Mouse (Mus musculus) gastrocnemius, postnatal 36 days (tissue): Measurements from ENCODE around the gene Ppt2. TPM values are rescaled to one million over a fixed set of nuclear protein-coding genes. Genes with fewer than 3 reads are reported as not detected.
A peak's percentile ranks its signal among the peaks of the same experiment; 100 is the strongest.

Experiments used
- DNase-seq, 2 experiments: peaks; one replicate each; pipeline ENCODE4 v3.0.0; 2022
- intact Hi-C: fragments of 180-260 bp; cut with DNase I; formaldehyde crosslinking; loops from one replicate; pipeline ENCODE4 v1.15.1; 2025
- total RNA-seq, 2 experiments: library from RNA; stranded (reverse); gene quantifications; 2 replicates each; pipeline ENCODE4 v1.2.3; 2021

Ppt2 gene
- total RNA-seq, 2 experiments from 2014 or later, result 36.2 to 40.0 TPM

DNA sequence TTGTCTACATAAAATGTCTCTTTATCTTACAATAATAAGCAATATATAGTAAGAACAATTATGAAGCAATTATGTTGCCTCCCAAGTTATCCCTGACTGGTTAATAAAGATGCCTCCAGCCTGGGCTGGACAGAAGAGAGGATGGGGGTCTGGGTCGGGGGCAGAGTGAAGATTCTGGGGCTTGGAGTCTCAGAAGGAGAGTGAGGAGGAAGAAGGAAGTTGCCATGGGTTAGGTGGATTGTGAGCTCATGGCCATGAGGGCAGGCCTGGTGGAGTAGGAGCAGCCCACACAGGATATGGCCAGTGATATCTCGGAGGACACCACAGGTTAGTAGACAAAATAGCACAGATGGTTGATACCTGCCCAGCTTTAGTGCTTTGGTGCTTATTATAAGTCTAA lies 29.8 kb upstream of the Ppt2 start:
- intact Hi-C loops, result no loop called here

DNA sequence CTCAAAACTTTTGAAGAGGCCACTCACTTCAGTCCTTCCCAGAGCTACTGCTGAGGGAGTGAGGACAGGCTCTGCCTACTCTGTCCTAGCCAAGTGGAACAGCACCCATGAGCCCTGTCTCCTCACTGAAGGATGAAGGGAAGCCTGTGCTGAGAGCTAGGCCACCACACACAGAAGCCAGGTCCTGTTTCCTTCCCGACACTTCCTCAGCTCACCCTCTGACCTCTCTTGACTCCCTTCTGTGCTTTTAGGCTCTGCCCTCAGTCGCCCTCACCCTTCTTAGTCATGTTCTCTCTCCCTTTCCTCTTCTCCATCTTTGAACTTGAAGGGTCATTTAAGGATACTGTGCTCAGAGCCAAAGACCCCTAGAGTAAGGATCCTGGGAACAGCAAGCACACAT lies 29.0 kb upstream of the Ppt2 start:
- intact Hi-C loops, result no loop called here
- DNase-seq, result no peak

More for the DNA sequence above, 29.8 kb upstream of the Ppt2 start:
- DNase-seq, result no peak

GRCm38 (mm10) chr17:34656666-34657065 lies 28.4 kb upstream of the Ppt2 start:
- intact Hi-C loops, result no loop called here
- no peak for DNase-seq

DNA sequence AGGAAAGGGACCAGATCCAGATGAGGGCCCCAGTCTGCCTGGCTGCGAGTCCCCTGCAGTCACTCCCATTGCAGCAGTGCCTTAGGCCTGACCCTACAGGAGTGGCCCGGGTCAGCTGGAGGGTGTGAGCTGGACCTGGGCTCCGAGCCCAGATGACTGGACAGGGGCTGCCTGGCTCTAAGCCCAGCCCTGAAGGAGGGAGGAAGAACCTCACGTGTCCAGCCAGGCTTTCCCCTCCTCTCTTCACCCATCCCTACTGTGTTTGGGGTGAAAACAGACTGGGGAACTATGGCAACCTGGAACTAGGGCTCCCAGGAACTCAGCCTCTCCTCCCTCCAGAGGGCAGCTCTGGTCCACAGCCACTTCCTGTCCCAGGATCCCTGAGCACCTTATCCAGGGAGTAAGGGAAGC lies 27.3 kb upstream of the Ppt2 start:
- intact Hi-C loops, result no loop called here
- peak; percentile 83 to 89 for DNase-seq

DNA sequence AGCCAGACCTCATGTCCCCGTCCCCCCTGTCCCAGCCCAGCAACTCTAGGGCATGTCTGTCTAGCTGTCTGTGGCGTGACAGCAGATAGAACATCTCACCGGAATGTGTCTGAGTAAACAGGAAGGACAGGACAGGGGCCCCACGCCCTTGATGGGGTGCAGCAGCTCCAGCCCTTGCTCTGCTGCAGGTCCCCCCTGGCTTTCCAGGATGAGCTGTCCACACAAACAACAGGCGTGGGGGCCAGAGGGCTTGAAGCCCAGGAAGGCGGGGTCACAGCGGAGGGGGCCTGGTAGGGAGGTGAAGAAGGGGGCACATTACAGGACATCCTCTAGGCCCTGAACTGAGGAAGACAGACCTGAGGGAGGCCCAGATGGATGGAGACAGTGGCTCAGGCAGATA lies 26.9 kb upstream of the Ppt2 start:
- intact Hi-C loops, result no loop called here
- peak; percentile 73 to 81 for DNase-seq

- intact Hi-C loops, result no loop called here
- DNase-seq, result no peak
Measured at GRCm38 (mm10) chr17:34654392-34654791, 26.1 kb upstream of the Ppt2 start.

DNA sequence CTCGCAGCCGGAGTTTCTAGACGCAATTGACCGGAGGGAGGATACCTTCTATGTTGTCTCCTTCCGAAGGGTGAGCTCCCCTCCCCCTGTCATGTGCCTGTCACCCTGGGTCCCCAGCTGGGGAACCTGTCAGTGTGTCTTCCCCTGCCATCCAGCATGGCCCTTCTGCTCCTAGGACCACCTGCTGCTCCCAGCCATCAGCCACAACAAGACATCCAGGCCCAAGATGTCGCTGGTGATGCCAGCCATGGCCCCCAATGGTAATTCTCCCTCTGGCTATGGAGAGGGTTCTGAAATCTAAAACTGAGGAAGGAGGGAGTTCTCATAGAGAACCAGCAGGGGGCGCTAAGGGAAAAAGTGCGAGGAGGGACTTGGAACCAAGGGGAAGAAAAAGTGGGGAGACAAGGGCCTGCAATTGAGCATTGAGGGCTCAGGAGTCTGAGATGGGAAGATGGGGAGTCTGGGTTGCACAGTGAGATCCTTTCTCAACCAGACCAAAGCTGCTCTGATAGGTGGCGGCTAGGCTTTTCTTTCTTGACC lies 25.5 kb upstream of the Ppt2 start:
- DNase-seq, result peak in 1 of 2 experiments; percentile 63
- intact Hi-C loops, result loop anchor here (2.0 kb wide), 1 partner anchor 59 kb away; no protein-coding TSS in a partner anchor

- no peak for DNase-seq
- intact Hi-C loops, result loop anchor here (2.0 kb wide), 1 partner anchor 60 kb away; no protein-coding TSS in a partner anchor
Measured at GRCm38 (mm10) chr17:34652985-34653384, 24.7 kb upstream of the Ppt2 start.

GRCm38 (mm10) chr17:34652546-34652945 lies 24.2 kb upstream of the Ppt2 start:
- intact Hi-C loops, result loop anchor here (2.0 kb wide), 1 partner anchor 60 kb away; no protein-coding TSS in a partner anchor
- no peak for DNase-seq

- intact Hi-C loops, result loop anchor here (2.0 kb wide), 1 partner anchor 61 kb away; no protein-coding TSS in a partner anchor
- DNase-seq, result no peak
Measured at GRCm38 (mm10) chr17:34651507-34652221, 23.4 kb upstream of the Ppt2 start.

DNA sequence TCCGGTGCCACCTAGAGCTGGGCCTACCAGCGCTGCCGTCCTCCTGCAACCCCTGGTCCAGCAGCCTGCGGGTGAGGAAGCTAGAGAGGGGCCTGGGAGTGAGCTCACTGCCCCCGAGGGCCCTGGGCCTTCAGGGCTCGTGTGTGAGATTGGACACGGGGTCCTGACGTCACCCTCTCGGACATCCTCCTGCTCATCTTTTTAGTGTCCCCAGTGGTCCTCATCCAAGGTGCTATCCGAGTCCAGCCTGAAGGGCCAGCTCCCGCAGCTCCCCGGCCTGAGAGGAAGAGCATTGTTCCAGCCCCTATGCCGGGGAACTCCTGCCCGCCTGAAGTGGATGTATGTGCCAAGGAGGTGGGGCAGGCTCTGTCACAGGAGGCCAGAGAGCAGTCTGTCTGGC lies 22.5 kb upstream of the Ppt2 start:
- intact Hi-C loops, result no loop called here
- no peak for DNase-seq

DNA sequence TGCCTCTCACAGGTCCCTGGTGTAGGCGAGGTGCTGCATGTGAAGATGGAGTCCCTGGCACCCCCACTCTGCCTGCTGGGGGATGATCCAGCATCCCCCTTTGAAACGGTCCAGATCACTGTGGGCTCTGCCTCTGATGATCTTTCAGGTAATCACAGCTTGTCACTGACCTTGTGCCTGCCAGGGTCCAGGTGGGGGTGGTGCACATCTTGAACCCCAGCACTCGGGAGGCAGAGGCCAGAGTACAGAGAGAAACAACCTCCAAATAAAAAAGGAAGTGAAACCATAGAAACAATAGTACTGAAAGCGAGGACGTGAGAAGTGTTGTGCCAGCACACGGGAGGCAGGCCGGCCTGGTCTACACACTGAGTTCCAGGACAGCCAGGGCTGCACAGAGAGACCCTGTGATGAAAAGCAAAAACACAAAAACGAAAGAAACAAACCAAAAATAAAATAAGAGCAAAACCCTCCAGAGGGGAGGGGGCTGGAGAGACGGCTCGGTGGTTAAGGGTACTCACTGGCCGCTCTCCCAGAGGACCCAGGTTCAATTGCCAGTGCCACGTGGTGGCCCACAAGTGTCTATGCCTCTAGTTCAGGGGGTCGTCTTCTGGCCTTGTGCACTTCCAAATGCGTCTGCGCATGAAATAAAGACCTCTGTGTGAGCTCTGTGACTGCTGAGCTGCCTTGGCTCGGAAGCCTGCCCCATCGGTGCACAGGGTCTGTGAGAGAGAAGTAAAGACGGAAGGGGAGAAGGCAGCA lies 21.0 kb upstream of the Ppt2 start:
- intact Hi-C loops, result loop anchor here (10.0 kb wide), 1 partner anchor 186 kb away; the partner anchor contains the start of genes Dxo and Stk19
- DNase-seq, result no peak

DNA sequence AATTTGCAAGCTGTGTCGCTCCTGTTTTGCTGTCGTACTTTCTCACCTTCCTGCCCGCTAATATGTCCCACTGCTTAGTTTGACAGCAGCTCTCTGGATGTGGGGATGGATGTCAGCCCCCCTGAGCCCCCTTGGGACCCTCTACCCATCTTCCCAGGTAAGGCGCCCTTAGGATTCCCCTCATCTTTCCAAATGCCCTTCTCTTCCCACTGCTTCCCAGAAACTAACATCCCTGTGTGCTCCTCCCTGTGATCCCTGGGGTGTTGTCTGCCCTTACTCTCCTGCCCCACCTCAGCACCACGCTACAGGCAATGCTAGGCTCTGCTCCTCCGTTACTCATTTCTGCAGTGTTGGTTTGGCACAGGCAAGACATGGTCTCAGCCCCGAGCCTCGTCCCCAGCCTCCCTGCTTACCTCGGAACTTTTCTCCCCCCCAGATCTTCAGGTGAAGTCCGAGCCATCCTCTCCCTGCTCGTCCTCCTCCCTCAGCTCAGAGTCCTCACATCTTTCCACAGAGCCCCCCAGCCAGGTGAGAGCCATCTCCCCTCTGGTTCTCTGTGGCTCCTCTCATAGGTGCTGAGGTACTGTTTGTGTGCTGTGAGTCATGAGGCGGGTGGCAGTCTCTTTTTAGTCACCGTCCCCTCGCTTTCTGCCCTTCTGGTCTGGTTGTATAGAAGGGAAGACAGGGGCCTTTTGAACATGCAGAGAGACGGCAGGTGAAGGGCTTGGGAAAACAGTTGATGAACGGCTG lies 20.0 kb upstream of the Ppt2 start:
- intact Hi-C loops, result loop anchor here (10.0 kb wide), 1 partner anchor 186 kb away; the partner anchor contains the start of genes Dxo and Stk19
- peak in 1 of 2 experiments; percentile 8 for DNase-seq

GRCm38 (mm10) chr17:34646906-34647787 lies 18.8 kb upstream of the Ppt2 start, which contains the start of gene Atf6b:
Atf6b (plus strand) TSS chr17:34647146.
- intact Hi-C loops, result loop anchor here (10.0 kb wide), 1 partner anchor 188 kb away; the partner anchor contains the start of genes Dxo and Stk19
- DNase-seq, result peak; percentile 85 to 92

GRCm38 (mm10) chr17:34645831-34646511 lies 17.7 kb upstream of the Ppt2 start:
- intact Hi-C loops, result loop anchor here (10.0 kb wide), 1 partner anchor 189 kb away; the partner anchor contains the start of genes Dxo and Stk19
- DNase-seq, result no peak

DNA sequence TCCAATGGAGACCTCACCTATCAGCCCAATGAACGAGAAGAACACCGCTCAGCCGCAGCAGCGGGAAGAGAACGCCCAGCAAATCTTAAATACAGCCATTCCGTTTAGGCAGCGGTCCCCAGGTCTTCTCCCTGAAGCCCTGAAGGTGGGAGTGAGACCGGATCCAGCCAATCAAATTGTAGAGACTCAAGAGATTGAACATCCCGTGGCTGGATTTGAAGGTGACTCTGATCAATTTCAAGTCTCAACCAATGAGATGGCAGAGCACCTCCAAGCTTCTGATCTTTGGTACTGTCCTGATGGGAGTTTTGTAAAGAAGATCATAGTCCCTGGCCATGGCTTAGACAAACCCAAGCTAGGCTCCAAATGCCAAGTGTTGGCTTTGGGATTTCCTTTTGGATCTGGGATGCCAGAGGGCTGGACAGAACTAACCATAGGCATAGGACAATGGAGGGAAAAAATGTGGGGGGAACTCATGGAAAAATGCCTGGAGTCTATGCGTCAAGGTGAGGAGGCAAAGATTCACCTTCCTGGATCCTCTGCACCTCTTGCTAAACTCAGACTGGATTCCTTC lies 17.0 kb upstream of the Ppt2 start:
- intact Hi-C loops, result loop anchor here (10.0 kb wide), 1 partner anchor 189 kb away; the partner anchor contains the start of genes Dxo and Stk19
- no peak for DNase-seq

GRCm38 (mm10) chr17:34644608-34645007 lies 16.3 kb upstream of the Ppt2 start, which contains the start of gene Fkbpl:
Fkbpl (plus strand) TSS chr17:34644764.
- intact Hi-C loops, result loop anchor here (10.0 kb wide), 1 partner anchor 190 kb away; the partner anchor contains the start of genes Dxo and Stk19
- DNase-seq, result peak; percentile 94 to 95

- DNase-seq, result no peak
- intact Hi-C loops, result loop anchor here (10.0 kb wide), 1 partner anchor 191 kb away; the partner anchor contains the start of genes Dxo and Stk19
Measured at GRCm38 (mm10) chr17:34643944-34644343, 15.6 kb upstream of the Ppt2 start.
